Mouse (Mus musculus) liver, embryonic 16.5 days (tissue): ENCODE results near the gene Vmn1r159. TPM values are rescaled to one million over a fixed set of nuclear protein-coding genes. Genes with fewer than 3 reads are reported as not detected.
"Not testable (repeated sequence)": the region's sequence is repeated elsewhere in the genome, so short reads cannot be mapped to it uniquely, and the experiment has no call there.

Experiments
- ATAC-seq: fragments of 200-750 bp; cut with Nextera tagmentation; 2 replicates; pipeline ENCODE4 v1.8.0; 2017; ENCODE audit warnings: low read depth, mild to moderate bottlenecking, moderate number of reproducible peaks, moderate library complexity
- H3K27ac ChIP-seq: fragments of 300-500 bp; sonication (generic); 2 replicates; pipeline ENCODE4 v1.5.1; 2014; ENCODE audit warnings: mild to moderate bottlenecking, low read length
- H3K27me3 ChIP-seq: fragments of 300-500 bp; sonication (generic); 2 replicates; pipeline ENCODE4 v1.6.1; 2014; ENCODE audit warnings: low read depth, low read length, mixed read lengths; ENCODE audit not compliant: control insufficient read depth, insufficient read depth
- H3K36me3 ChIP-seq: fragments of 300-500 bp; sonication (generic); 2 replicates; pipeline ENCODE4 v1.6.1; 2014; ENCODE audit warnings: mild to moderate bottlenecking; ENCODE audit not compliant: control insufficient read depth, insufficient read depth
- H3K4me1 ChIP-seq: fragments of 300-500 bp; sonication (generic); 2 replicates; pipeline ENCODE4 v1.6.1; 2014; ENCODE audit warnings: low read depth, low read length, mixed read lengths; ENCODE audit not compliant: control insufficient read depth
- H3K4me2 ChIP-seq: fragments of 300-500 bp; sonication (generic); 2 replicates; pipeline ENCODE4 v1.6.1; 2014; ENCODE audit warnings: low read depth, low read length, mixed read lengths
- H3K4me3 ChIP-seq: fragments of 300-500 bp; sonication (generic); 2 replicates; pipeline ENCODE4 v1.5.1; 2014; ENCODE audit warnings: low read depth, mild to moderate bottlenecking, low read length
- H3K9ac ChIP-seq: fragments of 300-500 bp; sonication (generic); 2 replicates; pipeline ENCODE4 v1.6.1; 2014; ENCODE audit warnings: low read depth, low read length
- H3K9me3 ChIP-seq: fragments of 300-500 bp; sonication (generic); replicated peaks from 2 replicates; pipeline ENCODE4 v1.6.1; 2016; ENCODE audit warnings: low read length; ENCODE audit not compliant: control insufficient read depth
- WGBS: fragments of 180-500 bp; shearing (Covaris S2); extraction: QIAGEN DNeasy Blood & Tissue Kit; methylation state at CpG from one replicate; pipeline ENCODE4 v1.1.7; 2014; ENCODE audit not compliant: insufficient replicate concordance; 5-methylcytosine and 5-hydroxymethylcytosine counted together
- polyA plus RNA-seq: library from polyadenylated mRNA; unstranded; fragments of >200 nt; fragmentation: Nextera tagmentation; extraction: Ambion mirVana; gene quantifications from 2 replicates; pipeline ENCODE4 v1.2.1, GENCODE M21; 2015

Vmn1r159 gene
- polyA plus RNA-seq, result not detected in 2 replicates

DNA sequence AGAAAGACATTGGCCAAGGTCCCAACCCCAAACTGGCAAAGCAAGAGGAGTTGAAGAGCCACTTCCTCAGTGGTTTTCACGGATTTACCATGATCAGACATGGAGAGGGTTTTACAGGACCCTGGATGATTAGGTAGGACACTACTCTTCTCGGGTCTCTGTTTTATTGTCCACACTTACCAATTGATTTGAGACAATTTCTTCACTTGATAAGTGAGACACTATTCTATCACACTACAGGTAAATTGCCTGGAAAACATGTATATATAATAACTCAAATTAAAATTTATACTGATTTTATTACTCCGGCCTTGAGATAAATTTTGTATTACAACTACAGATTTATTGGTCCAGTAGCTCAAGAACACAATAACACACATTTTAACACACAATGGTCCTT is at the start of gene Vmn1r159:
Gene Vmn1r159, minus strand, starts transcription at position 101 of the 400 bp plus-strand sequence.
- not testable (repeated sequence) for H3K27me3 ChIP-seq, H3K27ac ChIP-seq, H3K9ac ChIP-seq, H3K9me3 ChIP-seq, ATAC-seq, H3K4me3 ChIP-seq, H3K4me1 ChIP-seq, H3K4me2 ChIP-seq, H3K36me3 ChIP-seq
- 46% methylated on average over 2 of the region's 3 CpGs for WGBS

DNA sequence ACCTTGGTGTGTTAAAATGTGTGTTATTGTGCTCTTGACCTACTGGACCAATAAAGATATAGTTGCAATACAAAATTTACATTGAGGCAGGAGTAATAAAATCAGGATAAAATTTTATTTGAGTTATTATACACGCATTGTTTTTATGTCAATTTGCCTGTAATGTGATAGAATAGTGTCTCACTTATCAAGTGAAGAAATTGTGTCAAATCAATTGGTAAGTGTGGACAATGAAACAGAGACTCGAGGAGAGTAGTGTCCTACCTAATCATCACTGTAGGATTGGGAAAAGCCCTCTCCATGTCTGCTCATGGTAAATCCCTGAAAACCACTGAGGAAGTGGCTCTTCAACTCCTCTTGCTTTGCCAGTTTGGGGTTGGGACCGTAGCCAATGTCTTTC is 27.5 kb upstream of the Vmn1r159 start, which contains the start of gene Vmn1r160:
Gene Vmn1r160, plus strand, starts transcription at position 301 of the 400 bp plus-strand sequence.
- WGBS, result 20% methylated on average over 1 of the region's 3 CpGs
- not testable (repeated sequence) for H3K4me2 ChIP-seq, ATAC-seq, H3K4me3 ChIP-seq, H3K9ac ChIP-seq, H3K4me1 ChIP-seq, H3K9me3 ChIP-seq, H3K36me3 ChIP-seq, H3K27me3 ChIP-seq, H3K27ac ChIP-seq

Other genes with a start within 250 kb of the Vmn1r159 start
- not detected in 2 replicates for gene Vmn1r155, start 185.6 kb downstream of the Vmn1r159 start, polyA plus RNA-seq
- not detected in 2 replicates for gene Gm8693, start 151.3 kb downstream of the Vmn1r159 start, polyA plus RNA-seq
- not detected in 2 replicates for gene Gm4567, start 123.9 kb downstream of the Vmn1r159 start, polyA plus RNA-seq
- gene Vmn1r157, start 81.9 kb downstream of the Vmn1r159 start, polyA plus RNA-seq, result not detected in 2 replicates
- not detected in 2 replicates for gene Vmn1r158, start 52.8 kb downstream of the Vmn1r159 start, polyA plus RNA-seq
- gene Vmn1r160, start 27.6 kb upstream of the Vmn1r159 start, polyA plus RNA-seq, result not detected in 2 replicates
- not detected in 2 replicates for gene Gm4214, start 141.1 kb upstream of the Vmn1r159 start, polyA plus RNA-seq
- gene Gm4216, start 176.3 kb upstream of the Vmn1r159 start, polyA plus RNA-seq, result not detected in 2 replicates
- gene Vmn1r163, start 211.9 kb upstream of the Vmn1r159 start, polyA plus RNA-seq, result not detected in 2 replicates
- gene Gm8720, start 223.9 kb upstream of the Vmn1r159 start, polyA plus RNA-seq, result not detected in 2 replicates